Mouse (Mus musculus) hindbrain, embryonic 10.5 days (tissue): Measurements from ENCODE around the gene Ccdc185. TPM values are rescaled to one million over a fixed set of nuclear protein-coding genes. Genes with fewer than 3 reads are reported as not detected.

Experiments
- DNase-seq: peaks from one replicate; pipeline ENCODE4 v3.0.0-alpha.2; 2017; ENCODE audit warnings: low spot score
- H3K27ac ChIP-seq: fragments of 300-500 bp; sonication (generic); 2 replicates; pipeline ENCODE4 v1.5.1; 2016; ENCODE audit warnings: mild to moderate bottlenecking, moderate library complexity
- H3K27me3 ChIP-seq: fragments of 300-500 bp; sonication (generic); 2 replicates; pipeline ENCODE4 v1.6.1; 2016; ENCODE audit warnings: mild to moderate bottlenecking; ENCODE audit not compliant: poor library complexity, insufficient read depth, severe bottlenecking
- H3K36me3 ChIP-seq: fragments of 300-500 bp; sonication (generic); 2 replicates; pipeline ENCODE4 v1.6.1; 2016; ENCODE audit warnings: mild to moderate bottlenecking, moderate library complexity
- H3K4me1 ChIP-seq: fragments of 300-500 bp; sonication (generic); replicated peaks from 2 replicates; pipeline ENCODE4 v1.6.1; 2016; ENCODE audit warnings: mild to moderate bottlenecking
- H3K4me3 ChIP-seq: fragments of 300-500 bp; sonication (generic); 2 replicates; pipeline ENCODE4 v1.5.1; 2016; ENCODE audit warnings: mild to moderate bottlenecking, moderate library complexity
- H3K9me3 ChIP-seq: fragments of 300-500 bp; sonication (generic); 2 replicates; pipeline ENCODE4 v1.6.1; 2016; ENCODE audit warnings: mild to moderate bottlenecking, moderate library complexity
- WGBS: fragments of 180-500 bp; shearing (Covaris S2); methylation state at CpG from one replicate; pipeline ENCODE4 v1.1.7; 2016; 5-methylcytosine and 5-hydroxymethylcytosine counted together
- polyA plus RNA-seq: library from polyadenylated mRNA; unstranded; fragments of >200 nt; fragmentation: Nextera tagmentation; extraction: Ambion mirVana; gene quantifications from 2 replicates; pipeline ENCODE4 v1.2.1, GENCODE M21; 2016

Ccdc185 gene
- polyA plus RNA-seq, 1 experiment from 2014 or later: not detected

DNA sequence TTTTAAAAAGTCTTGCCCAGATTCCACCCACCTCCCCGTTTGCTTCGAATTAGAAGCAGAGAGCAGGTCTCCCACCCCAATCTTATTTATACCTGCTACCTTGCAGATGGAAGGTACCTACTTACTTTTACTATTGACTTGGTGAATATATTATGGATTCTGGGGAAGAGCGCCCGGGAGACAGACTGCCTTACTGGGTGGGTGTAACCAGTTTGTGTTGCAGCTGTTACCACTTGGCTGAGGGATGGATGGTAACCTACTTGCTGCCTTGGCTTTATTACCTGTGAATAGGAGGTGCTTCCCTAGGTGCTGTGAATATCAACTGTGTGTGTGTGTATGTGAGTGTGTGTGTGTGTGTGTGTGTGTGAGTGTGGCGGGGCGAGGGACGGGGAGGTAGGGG is 26.6 kb upstream of the Ccdc185 start:
- WGBS: 95% methylated on average over 7 of the region's 7 CpGs
- Histone ChIP-seq H3K9me3 (no peaks in the 10 kb centered on the region), H3K27ac (no peak overlapping the region), H3K4me3 (no peak overlapping the region), H3K36me3 (no peaks in the 10 kb centered on the region; the same call in 1 of the 2 replicates), H3K27me3 (no peaks in the 10 kb centered on the region), H3K4me1 (peaks cover 12% of the 10 kb centered on the region)
- DNase-seq: no peak

- 0 out of 2 replicates have a peak, but pooled peaks cover 6% of the 10 kb centered on the region for H3K36me3 ChIP-seq
- H3K4me1 ChIP-seq: peaks cover 31% of the 10 kb centered on the region
- DNase-seq: peak; percentile 62
- peaks cover 46% of the 10 kb centered on the region for H3K27me3 ChIP-seq
- under 1% methylated on average over 27 of the region's 27 CpGs for WGBS
- H3K27ac ChIP-seq: peak overlapping the region; percentile 86
- peak overlapping the region; percentile 72 for H3K4me3 ChIP-seq
- no peaks in the 10 kb centered on the region for H3K9me3 ChIP-seq
Observed at GRCm38 (mm10) chr1:182764541-182765281, 15.7 kb upstream of the Ccdc185 start.

GRCm38 (mm10) chr1:182763716-182764461 is 14.9 kb upstream of the Ccdc185 start, which contains the start of gene Susd4:
Susd4 (plus strand) TSS chr1:182763860.
- Histone ChIP-seq H3K36me3 (0 out of 2 replicates have a peak, but pooled peaks cover under 1% of the 10 kb centered on the region), H3K9me3 (no peaks in the 10 kb centered on the region), H3K27me3 (peaks cover 46% of the 10 kb centered on the region), H3K4me1 (peaks cover 31% of the 10 kb centered on the region), H3K4me3 (peak within 1 kb of the TSS; percentile 72), H3K27ac (peak within 1 kb of the TSS; percentile 86)
- DNase-seq: peak; percentile 81
- WGBS: under 1% methylated on average over 79 of the region's 95 CpGs

GRCm38 (mm10) chr1:182763191-182763715 is 14.3 kb upstream of the Ccdc185 start:
- Histone ChIP-seq H3K4me1 (peaks cover 31% of the 10 kb centered on the region), H3K36me3 (no peaks in the 10 kb centered on the region), H3K27me3 (peaks cover 46% of the 10 kb centered on the region), H3K9me3 (no peaks in the 10 kb centered on the region), H3K4me3 (peak overlapping the region; percentile 72), H3K27ac (peak overlapping the region; percentile 86)
- no peak for DNase-seq
- WGBS: 5% methylated on average over 17 of the region's 17 CpGs

GRCm38 (mm10) chr1:182758783-182759182 is 9.8 kb upstream of the Ccdc185 start:
- DNase-seq: no peak
- WGBS: 85% methylated on average over 1 of the region's 1 CpGs
- Histone ChIP-seq H3K27ac (no peak overlapping the region), H3K9me3 (no peaks in the 10 kb centered on the region), H3K27me3 (peaks cover 22% of the 10 kb centered on the region), H3K4me3 (no peak overlapping the region), H3K4me1 (peaks cover 7% of the 10 kb centered on the region), H3K36me3 (no peaks in the 10 kb centered on the region)

GRCm38 (mm10) chr1:182754865-182755264 is 5.9 kb upstream of the Ccdc185 start:
- Histone ChIP-seq H3K4me1 (no peaks in the 10 kb centered on the region), H3K4me3 (no peak overlapping the region), H3K27me3 (no peaks in the 10 kb centered on the region), H3K27ac (no peak overlapping the region), H3K36me3 (no peaks in the 10 kb centered on the region), H3K9me3 (no peaks in the 10 kb centered on the region)
- 82% methylated on average over 5 of the region's 5 CpGs for WGBS
- DNase-seq: no peak

- DNase-seq: no peak
- Histone ChIP-seq H3K4me1 (no peaks in the 10 kb centered on the region), H3K27ac (no peak overlapping the region), H3K4me3 (no peak overlapping the region), H3K36me3 (no peaks in the 10 kb centered on the region), H3K27me3 (no peaks in the 10 kb centered on the region), H3K9me3 (no peaks in the 10 kb centered on the region)
- WGBS: 84% methylated on average over 8 of the region's 8 CpGs
Observed at GRCm38 (mm10) chr1:182753694-182754093, 4.7 kb upstream of the Ccdc185 start.

- DNase-seq: no peak
- Histone ChIP-seq H3K27me3 (0 out of 2 replicates have a peak, but pooled peaks cover 6% of the 10 kb centered on the region), H3K9me3 (no peaks in the 10 kb centered on the region), H3K4me3 (no peak overlapping the region), H3K27ac (no peak overlapping the region), H3K36me3 (no peaks in the 10 kb centered on the region), H3K4me1 (no peaks in the 10 kb centered on the region)
- WGBS: 74% methylated on average over 8 of the region's 8 CpGs
Observed at GRCm38 (mm10) chr1:182751301-182751700, 2.3 kb upstream of the Ccdc185 start.

DNA sequence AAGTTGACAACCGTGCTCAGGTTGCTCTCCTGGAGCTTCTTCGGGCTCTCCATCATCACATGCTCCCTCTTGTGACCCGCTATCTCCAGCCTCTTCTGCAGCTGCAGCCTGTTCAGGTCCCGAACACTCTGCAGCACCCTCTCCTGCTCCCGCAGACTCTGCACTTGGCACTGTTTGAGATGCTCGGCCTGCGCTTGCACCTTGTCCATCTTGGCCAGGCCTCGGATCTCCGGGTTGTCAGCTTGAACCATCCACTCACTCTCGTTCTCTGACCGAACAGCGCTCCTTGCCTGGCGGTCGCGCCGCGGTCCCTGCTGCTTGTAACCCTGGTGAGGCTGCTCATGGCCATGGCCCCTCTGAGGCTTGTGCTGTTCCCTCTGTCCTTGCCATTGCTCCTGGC is 1.1 kb downstream of the Ccdc185 start:
- WGBS: 85% methylated on average over 17 of the region's 17 CpGs
- H3K4me3 ChIP-seq: no peak overlapping the region
- DNase-seq: no peak
- H3K27me3 ChIP-seq: 0 out of 2 replicates have a peak, but pooled peaks cover 6% of the 10 kb centered on the region
- H3K36me3 ChIP-seq: no peaks in the 10 kb centered on the region
- no peaks in the 10 kb centered on the region for H3K9me3 ChIP-seq
- H3K27ac ChIP-seq: no peak overlapping the region
- H3K4me1 ChIP-seq: no peaks in the 10 kb centered on the region

GRCm38 (mm10) chr1:182747081-182747480 is 1.9 kb downstream of the Ccdc185 start:
- no peaks in the 10 kb centered on the region for H3K36me3 ChIP-seq
- DNase-seq: no peak
- H3K4me1 ChIP-seq: no peaks in the 10 kb centered on the region
- no peak overlapping the region for H3K4me3 ChIP-seq
- 0 out of 2 replicates have a peak, but pooled peaks cover 6% of the 10 kb centered on the region for H3K27me3 ChIP-seq
- WGBS: 91% methylated on average over 9 of the region's 9 CpGs
- H3K9me3 ChIP-seq: no peaks in the 10 kb centered on the region
- H3K27ac ChIP-seq: no peak overlapping the region

DNA sequence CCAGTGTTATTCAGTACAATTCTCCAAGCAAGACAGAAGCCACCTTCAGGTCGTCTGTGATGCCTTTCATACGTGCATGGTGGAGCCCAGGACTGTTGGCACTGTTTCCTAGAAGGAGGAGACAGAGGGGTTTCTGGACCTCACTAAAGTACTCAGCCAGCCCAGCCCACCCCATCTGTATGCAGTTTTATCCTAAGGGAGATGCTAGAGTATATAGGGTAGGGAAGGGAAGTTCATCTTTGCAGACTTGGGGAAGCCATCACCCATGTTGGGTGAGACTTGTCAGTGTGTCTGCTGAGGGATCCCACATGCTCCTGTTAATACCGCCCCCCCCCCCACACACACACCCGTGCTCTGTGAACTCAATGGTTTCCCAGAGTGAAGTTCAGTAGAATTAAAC is 13.1 kb downstream of the Ccdc185 start:
- Histone ChIP-seq H3K4me3 (no peak overlapping the region), H3K9me3 (0 out of 2 replicates have a peak, but pooled peaks cover 3% of the 10 kb centered on the region), H3K36me3 (no peaks in the 10 kb centered on the region), H3K4me1 (no peaks in the 10 kb centered on the region), H3K27me3 (no peaks in the 10 kb centered on the region; the same call in 1 of the 2 replicates), H3K27ac (no peak overlapping the region)
- 64% methylated on average over 4 of the region's 4 CpGs for WGBS
- no peak for DNase-seq

DNA sequence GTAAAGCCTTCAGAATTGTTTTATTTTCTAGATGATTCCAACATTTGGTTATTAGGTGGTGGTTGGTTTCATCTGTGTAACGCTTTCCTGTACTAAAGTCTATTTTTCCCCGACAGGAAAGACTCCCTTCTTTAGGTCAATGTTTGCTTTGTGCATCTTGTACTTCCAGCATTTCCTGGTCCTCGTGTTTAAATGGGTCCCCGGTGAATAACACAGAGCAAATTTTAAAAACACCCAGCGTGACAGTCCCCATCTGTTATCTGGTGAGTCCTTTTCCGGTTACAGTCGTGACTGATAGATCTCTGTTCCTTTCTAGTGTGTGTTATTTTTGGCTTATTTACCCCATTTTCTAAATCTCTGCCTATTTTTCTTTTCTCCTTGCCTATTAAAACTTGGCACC is 16.3 kb downstream of the Ccdc185 start:
- H3K27ac ChIP-seq: no peak overlapping the region
- DNase-seq: no peak
- H3K9me3 ChIP-seq: no peaks in the 10 kb centered on the region
- no peak overlapping the region for H3K4me3 ChIP-seq
- 66% methylated on average over 7 of the region's 7 CpGs for WGBS
- H3K4me1 ChIP-seq: peaks cover 9% of the 10 kb centered on the region; the same call in 1 of the 2 replicates
- no peaks in the 10 kb centered on the region; the same call in 1 of the 2 replicates for H3K27me3 ChIP-seq
- no peaks in the 10 kb centered on the region for H3K36me3 ChIP-seq

- Histone ChIP-seq H3K27me3 (no peaks in the 10 kb centered on the region), H3K4me1 (peaks cover 14% of the 10 kb centered on the region; the same call in 1 of the 2 replicates), H3K4me3 (no peak overlapping the region), H3K36me3 (no peaks in the 10 kb centered on the region), H3K27ac (no peak overlapping the region), H3K9me3 (no peaks in the 10 kb centered on the region)
- whole genome bisulfite sequencing: 79% methylated on average over 9 of the region's 9 CpGs
- no peak for DNase-seq
Observed at GRCm38 (mm10) chr1:182729002-182729401, 20.0 kb downstream of the Ccdc185 start.
